Mouse (Mus musculus) liver, adult (tissue): ENCODE results near the gene Mtm1.

Experiments
- GATA4 ChIP-seq: IDR thresholded peaks from 2 replicates; pipeline ENCODE4 v1.6.1; 2014; ENCODE audit warnings: mild to moderate bottlenecking, low read length; ENCODE audit not compliant: insufficient replicate concordance

Mtm1 gene

DNA sequence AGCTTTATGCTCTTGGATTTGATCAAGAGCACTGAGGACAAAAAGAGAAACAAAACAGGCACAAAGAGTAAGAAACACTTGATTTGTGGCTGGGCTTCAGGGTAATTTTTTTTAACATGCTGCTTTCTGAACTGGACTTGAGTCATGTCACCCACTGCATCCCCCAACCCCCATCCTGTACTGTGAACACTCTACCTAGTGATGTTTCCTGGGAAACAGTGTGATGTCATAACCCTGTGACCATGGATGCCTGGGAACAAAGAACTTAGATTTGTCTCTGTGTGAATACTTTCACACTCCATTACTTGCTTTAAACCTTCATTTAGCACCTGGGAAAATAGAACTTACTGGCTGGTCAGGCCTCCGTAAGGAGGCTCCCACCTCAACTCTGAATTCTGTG, at the start of gene Mtm1:
Gene Mtm1 (plus strand): TSS at position 301 of the 400 bp plus-strand sequence.
- no peak for TF ChIP-seq GATA4

DNA sequence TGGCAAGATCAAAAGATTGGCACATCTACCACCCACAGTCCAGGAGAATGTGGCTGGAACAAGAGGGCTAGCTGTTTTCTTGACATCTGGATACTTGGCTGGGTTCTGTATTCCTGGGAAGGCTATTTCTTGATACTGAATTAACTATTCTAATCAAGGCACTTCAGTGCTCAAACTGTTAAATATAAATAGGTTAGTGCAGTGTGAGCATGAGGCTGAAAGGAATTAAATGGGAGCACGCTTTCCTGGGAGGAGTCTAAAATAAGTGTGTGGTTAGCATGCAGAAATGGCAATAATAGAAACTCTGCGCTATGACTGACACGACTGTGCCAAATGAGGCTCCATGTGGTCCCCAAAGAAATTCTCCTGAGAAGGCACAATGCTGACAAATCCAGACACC, 29.0 kb upstream of the Mtm1 start:
- TF ChIP-seq GATA4 = no peak

DNA sequence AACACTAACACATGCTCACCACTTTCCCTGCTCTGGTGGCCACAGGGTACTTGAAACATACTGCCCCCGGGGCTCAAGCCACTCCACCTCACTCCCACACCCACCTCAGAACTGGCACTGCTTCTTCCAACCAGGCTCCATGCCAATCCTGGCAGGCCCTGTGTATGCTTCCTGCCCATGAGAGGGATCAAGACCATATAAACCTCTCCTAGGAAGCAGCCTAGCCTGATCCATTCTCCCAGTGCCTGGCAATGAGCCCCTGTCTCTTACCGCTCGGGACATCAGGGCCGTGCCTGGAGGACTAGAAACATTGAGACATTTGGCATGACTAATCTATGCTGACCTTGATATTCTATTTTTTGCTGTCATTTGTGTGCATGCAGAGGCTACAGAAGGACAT, 26.9 kb upstream of the Mtm1 start:
- no peak for TF ChIP-seq GATA4

DNA sequence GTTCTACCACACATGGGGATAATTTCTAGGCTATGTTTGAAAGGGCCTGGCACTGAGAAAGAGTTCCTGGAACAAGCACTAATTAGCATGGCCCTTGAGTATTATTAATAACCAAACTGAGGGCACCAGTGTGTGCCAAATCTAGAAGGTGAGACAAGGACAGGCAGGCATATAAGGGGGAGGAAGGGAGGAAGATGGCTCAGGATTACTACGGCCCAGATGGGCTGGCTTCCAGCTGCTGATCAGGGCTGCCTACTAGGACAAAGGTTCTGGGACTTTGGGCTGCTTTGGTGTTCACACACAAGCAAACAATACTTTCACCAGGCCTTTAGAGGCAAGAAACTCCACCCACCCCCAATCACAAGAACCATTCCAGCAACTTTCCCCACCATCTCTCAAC, 24.2 kb upstream of the Mtm1 start:
- TF ChIP-seq GATA4 = no peak

DNA sequence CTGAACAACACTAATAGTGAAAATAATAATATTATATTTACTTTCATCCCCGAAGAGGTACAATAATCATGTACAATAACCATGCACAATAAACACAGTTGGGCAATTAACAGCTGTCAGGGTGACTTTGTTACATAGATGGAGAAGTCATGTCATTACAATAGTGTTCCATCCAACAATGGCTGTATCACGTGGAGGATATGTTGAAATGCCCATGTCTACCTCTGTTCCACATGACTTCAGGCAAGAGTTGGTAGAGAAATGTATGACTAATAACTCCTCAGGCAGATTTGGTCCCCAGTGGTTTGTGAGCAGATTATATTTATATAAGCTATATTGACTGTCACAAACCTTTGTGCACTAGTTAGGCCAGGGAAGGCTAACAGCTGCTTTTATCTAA, 5.8 kb upstream of the Mtm1 start:
- no peak for TF ChIP-seq GATA4

DNA sequence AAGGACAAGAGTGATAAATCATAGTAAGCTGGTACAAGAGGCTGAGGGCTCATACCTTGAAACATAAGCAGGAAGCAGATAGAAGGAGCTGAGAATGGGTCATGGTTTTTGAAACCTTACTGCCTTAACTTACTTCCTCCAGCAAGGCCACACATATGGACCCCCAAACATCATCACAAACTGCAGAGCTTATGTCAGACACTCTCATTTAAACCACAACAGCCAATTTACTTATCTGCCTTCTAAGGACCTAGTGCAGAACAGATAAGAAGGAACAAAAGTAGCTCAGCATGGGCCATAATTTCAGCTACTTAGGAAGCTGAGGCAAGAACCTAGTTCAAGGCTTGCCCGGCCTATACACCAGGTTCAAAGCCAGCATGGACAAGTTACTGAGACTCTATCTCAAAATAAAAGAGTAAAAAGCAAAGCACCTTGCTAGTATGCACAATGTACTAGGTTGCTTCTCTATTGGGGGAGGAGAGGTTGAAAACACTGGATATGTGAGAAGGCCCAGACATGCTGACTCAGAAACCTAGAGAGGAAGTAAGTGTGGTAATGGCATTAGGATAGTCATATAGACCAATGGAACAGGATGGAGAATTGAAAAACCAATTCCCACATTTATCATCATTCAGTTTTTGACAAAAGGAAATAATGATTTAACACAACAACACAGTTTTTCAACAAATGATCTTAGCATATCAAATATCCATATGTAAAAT, 4.6 kb upstream of the Mtm1 start:
- TF ChIP-seq GATA4 = no peak

DNA sequence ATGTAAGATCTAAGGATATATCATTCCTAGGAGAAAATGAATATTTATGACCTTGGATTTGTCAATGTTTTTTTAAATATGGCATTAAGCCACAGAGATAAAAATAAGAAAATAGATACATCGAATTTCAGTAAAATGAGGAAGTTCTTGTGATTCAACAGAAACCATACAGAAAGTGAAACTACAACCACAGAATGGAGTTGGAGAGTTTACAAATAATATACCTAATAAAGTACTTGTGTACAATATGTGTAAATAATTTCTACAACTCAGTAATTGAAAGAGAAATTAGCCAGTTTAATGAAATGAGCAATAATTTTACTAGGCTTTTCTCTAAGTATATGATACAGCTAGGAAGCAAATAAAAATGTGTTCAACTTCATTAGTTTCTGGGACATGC, 4.0 kb upstream of the Mtm1 start:
- no peak for TF ChIP-seq GATA4

DNA sequence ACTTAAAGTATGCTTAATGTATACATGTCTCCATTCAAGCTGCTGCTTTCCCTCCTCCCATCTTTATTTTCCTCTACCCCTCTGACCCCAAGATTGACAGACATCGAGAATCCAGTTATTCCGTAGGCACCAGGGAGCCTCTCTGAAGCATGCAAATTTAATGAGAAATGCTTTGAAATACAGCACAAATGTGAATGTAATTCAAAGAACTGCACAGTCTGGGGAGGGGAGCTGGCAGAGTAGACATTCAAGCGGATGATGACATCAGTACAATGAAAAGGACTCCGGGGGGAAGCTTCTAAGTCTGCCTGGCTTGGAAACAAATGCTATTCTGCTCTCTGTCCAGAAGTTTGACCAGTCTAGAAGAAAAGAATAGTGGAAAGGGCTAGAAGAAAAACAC, 2.3 kb downstream of the Mtm1 start:
- TF ChIP-seq GATA4 = no peak

DNA sequence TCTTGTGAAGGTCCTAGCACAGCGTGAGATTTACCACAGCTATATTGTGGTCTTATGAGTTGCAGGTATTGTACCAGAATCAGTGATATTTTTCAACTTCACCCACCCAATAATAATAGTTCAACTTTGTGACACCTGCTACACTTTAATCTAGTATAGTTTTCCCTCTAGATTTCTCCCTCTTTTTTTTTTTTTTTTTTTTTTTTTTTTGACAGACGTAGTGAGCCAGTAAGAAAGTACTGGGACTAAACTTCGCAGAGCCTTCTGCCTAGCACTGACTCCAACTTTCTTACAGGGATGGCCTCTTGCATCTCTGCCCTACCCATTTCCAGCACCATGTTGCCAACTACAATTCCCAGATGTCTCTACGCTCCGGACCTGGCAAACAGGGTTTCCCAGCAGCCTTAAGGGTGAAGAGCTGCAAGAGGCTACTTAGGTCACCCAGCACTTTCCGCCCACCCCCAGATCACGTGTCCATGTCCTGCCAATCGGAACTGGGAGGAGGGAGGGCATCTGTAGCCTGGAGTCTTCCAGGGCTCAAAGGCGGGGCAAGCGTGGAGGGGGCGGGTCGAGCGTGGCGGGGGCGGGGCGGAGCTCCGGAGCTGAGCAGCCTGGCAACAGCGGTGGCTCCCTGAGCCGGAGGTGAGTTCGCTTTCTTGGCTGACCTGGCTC, 4.0 kb downstream of the Mtm1 start:
- no peak for TF ChIP-seq GATA4

DNA sequence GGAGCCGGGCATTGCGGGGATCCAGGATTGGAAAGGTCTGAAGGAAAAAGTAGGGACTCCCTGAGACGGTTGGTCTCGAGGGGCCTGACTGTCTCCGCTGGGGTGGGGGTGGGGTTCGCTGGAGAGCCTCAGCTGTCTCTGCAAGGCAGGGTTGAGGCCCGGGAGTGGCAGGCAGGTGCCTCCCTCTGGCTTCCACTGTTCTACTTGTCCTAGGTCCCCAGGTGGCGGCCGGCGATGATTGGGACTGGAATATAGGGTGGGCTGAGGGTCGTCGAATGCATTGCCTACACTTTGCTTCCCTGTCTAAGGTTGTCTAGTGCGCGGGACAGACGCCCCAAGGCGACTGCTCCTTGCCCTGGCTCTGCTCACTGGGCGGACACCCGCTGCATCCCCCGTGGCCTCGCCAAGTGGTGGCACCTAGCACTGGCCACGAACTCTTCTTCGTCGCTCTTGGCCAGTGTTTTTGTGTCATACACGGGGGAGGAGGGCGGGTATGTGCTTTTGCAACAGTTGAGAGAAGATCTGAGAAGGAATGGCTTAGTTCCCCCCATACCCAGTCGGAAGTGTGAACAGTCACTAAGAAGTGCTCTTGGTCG, 4.6 kb downstream of the Mtm1 start:
- TF ChIP-seq GATA4 = no peak

DNA sequence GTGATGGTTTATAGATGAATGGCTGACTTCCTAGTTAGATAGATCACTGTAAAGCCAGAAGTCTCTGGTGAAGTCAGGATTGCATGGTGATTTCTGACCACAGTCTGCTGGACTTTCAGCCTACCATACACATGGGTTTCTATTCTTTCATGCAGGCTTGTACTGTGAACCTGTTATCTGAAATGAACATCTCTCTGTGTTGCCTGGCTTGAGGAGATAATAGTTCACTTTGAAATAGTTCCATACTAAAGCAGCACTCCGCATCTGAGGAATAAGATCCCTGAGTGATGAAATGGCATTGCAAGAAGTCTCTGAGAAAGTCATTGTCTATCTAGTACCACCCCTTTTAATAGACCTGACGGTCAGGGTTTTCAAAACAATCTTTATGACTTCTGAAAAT, 6.3 kb downstream of the Mtm1 start:
- TF ChIP-seq GATA4 = no peak; the same call in 1 of the 2 replicates

DNA sequence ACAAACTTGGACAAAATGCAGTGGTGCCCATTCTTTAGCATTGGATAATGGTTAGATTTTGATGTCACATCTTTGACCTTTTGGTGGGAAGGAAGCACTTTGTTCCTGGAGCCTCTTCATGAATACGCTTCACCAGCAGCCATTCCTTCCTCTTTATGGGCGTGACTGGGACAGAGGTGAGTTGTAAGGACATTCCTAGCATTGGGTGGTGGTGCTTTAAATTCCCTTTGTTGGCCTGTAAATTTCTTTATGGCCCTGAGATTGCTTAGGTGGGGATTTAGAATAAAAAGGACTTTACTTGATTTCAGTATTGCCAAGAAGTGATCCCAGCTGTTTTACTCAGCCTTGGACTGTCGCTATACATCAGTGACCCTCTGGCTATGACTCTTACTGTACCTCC, 8.3 kb downstream of the Mtm1 start:
- no peak for TF ChIP-seq GATA4

DNA sequence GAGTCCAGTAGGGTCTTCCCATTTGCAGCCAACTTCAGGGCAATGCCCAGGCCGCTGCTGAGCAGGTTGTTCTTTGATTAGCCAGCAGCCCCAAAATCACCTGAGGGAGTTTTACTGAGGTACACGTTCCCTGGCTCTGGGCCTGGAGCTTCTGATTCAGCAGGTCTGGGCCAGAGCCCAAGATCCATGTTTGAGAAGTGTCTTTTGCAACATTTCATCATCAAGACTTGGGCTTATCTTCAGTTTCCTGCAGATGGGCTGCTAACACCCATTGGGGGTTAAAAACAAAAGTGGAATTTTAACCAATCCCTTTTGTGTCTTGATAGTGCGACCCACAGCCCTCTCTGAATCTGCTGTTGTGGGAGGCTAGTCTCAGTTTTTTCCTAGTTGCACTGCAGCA, 10.3 kb downstream of the Mtm1 start:
- TF ChIP-seq GATA4 = no peak

DNA sequence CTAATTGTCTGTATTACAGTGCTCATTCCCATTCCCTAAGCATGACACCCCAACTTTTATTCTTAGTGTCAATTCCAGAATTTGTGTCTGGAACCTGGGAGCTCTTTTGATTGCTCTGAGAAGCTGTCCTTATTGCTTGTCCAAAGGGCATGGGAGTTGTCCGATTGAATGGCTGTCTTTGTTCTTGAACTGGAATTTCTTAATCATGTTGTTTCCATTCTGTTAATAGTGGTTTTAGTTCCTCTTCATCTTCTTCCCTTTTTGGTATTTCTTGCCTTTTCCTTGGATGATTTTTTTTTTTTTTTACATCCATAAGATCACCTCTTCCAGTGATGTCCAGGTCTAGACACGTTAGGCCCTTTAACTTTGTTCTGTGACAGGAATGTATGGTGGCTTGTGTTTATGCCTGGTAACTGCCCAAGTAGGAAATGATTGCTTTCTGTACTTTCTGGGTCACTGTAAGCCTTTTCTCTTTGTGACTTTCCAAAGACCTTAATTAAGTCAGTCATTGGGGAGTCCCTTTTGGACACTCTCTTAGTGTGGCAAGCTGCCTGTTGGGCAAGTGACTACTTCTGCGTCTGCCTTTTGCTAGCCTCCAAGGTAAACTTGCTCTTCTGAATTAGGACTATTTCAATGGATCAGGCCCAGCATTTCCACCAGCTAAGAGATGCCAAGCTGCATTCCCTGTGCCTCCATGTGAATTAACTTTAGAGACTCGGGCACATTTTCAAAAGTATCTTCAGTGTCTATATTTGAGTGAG, 12.3 kb downstream of the Mtm1 start:
- TF ChIP-seq GATA4 = no peak

DNA sequence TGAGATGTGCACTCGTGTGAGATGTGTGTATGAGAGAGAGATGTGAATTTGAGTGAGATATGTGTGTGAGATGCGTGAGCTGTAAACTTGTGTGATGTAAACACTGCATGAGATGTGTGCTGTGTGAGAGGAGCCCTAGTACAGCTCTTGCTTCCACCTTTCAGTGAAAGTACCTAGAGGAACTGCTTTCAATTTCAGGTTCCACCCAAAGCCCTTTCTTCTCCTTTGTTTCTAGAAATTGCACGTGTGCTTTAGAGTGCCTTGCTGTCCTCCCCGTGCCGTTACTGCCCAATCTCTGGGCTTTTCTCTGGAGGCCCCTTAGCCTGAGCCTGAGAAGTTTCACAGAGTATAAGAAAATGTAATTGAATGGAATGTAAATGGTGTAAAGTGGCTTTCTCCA, 16.3 kb downstream of the Mtm1 start:
- no peak for TF ChIP-seq GATA4

DNA sequence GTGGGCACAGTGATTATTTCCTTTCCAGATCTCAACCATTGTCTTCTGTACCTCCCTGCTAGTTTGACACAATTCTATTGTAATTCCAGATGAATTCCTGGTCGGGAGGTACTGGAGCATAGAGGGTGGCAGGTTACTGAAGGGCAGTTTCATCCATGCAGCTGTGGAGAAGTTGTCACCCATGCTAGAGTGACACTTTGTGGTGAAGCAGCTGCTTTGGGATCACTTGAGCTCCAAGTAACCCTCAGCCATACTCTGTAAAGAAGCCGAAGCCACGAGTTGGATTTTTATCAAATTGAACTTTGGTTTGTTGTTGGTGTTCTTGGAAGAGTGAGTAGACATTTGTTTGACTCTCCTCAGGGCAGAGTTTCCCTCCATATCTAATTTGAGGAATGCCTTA, 17.6 kb downstream of the Mtm1 start:
- TF ChIP-seq GATA4 = no peak
